Mouse (Mus musculus): Measurements from ENCODE around the gene Pigx. TPM values are rescaled to one million over a fixed set of nuclear protein-coding genes. Genes with fewer than 3 reads are reported as not detected.
A peak's percentile ranks its signal among the peaks of the same experiment; 100 is the strongest.

The Pigx gene
- 36.8 and 37.7 TPM in 2 replicates for total RNA-seq (2021)
- long read RNA-seq, experiment 1, transcript Pigx-211 (6 exons, 982 nt): minor isoform, 7 of 46 reads
- long read RNA-seq, experiment 1, transcript Pigx-201 (6 exons, 993 nt): major isoform, 25 of 46 reads
- long read RNA-seq, experiment 1, partial matches to known transcripts: 1 of 46 reads
- long read RNA-seq, experiment 1, other reads (novel, unspliced or antisense): 7 of 46 reads
- long read RNA-seq, experiment 2, transcript Pigx-211 (6 exons, 982 nt): minor isoform, 7 of 36 reads
- long read RNA-seq, experiment 2, transcript Pigx-201 (6 exons, 993 nt): major isoform, 21 of 36 reads
- long read RNA-seq, experiment 2, partial matches to known transcripts: 0 of 36 reads
- long read RNA-seq, experiment 2, other reads (novel, unspliced or antisense): 7 of 36 reads

- DNase-seq: peak; percentile 95
These were observed at the start of gene Pigx, which contains the start of gene Cep19 for GRCm38 (mm10) chr16:32099638-32100150. Gene Pigx, minus strand, starts transcription at chr16:32099740. Gene Cep19, plus strand, starts transcription at chr16:32099800.

GRCm38 (mm10) chr16:32147589-32148207 lies 48.2 kb upstream of the Pigx start:
- no peak for DNase-seq

- peak; percentile 51 for DNase-seq
These were observed 45.1 kb upstream of the Pigx start for GRCm38 (mm10) chr16:32144592-32144991.

GRCm38 (mm10) chr16:32143766-32144165 lies 44.2 kb upstream of the Pigx start:
- DNase-seq: no peak

- DNase-seq: no peak
These were observed 39.4 kb upstream of the Pigx start for GRCm38 (mm10) chr16:32138954-32139353.

- no peak for DNase-seq
These were observed 36.4 kb upstream of the Pigx start for GRCm38 (mm10) chr16:32135842-32136357.

GRCm38 (mm10) chr16:32133148-32133547 lies 33.6 kb upstream of the Pigx start:
- no peak for DNase-seq

GRCm38 (mm10) chr16:32130190-32130826 lies 30.8 kb upstream of the Pigx start:
- DNase-seq: peak; percentile 57

- no peak for DNase-seq
These were observed 30.1 kb upstream of the Pigx start for GRCm38 (mm10) chr16:32129449-32130189.

GRCm38 (mm10) chr16:32127046-32127445 lies 27.5 kb upstream of the Pigx start:
- DNase-seq: peak; percentile 19

GRCm38 (mm10) chr16:32125364-32125763 lies 25.8 kb upstream of the Pigx start:
- DNase-seq: no peak

GRCm38 (mm10) chr16:32124444-32125335 lies 25.1 kb upstream of the Pigx start:
- DNase-seq: peak; percentile 24

- DNase-seq: no peak
These were observed 24.5 kb upstream of the Pigx start for GRCm38 (mm10) chr16:32124020-32124419.

- no peak for DNase-seq
These were observed 20.9 kb upstream of the Pigx start for GRCm38 (mm10) chr16:32120454-32120853.

GRCm38 (mm10) chr16:32116186-32116585 lies 16.6 kb upstream of the Pigx start:
- DNase-seq: no peak

GRCm38 (mm10) chr16:32115781-32116180 lies 16.2 kb upstream of the Pigx start:
- DNase-seq: no peak

GRCm38 (mm10) chr16:32114968-32115695 lies 15.6 kb upstream of the Pigx start:
- peak; percentile 93 for DNase-seq

GRCm38 (mm10) chr16:32114406-32114805 lies 14.9 kb upstream of the Pigx start:
- no peak for DNase-seq

GRCm38 (mm10) chr16:32113541-32114218 lies 14.1 kb upstream of the Pigx start:
- DNase-seq: peak; percentile 74
